Mouse (Mus musculus) hindbrain, embryonic 11.5 days (tissue): ENCODE data around the gene Pard3b. TPM values are rescaled to one million over a fixed set of nuclear protein-coding genes. Genes with fewer than 3 reads are reported as not detected.

Experiments used
- ATAC-seq: fragments of 200-750 bp; cut with Nextera tagmentation; 2 replicates; pipeline ENCODE4 v1.8.0; 2017; ENCODE audit warnings: mild to moderate bottlenecking, moderate TSS enrichment, moderate library complexity; ENCODE audit not compliant: low FRiP score
- DNase-seq: peaks from one replicate; pipeline ENCODE4 v3.0.0-alpha.2; 2015; ENCODE audit warnings: low spot score
- H3K27ac ChIP-seq: fragments of 300-500 bp; sonication (generic); 2 replicates; pipeline ENCODE4 v1.5.1; 2014; ENCODE audit warnings: mild to moderate bottlenecking, low read depth, low read length
- H3K27me3 ChIP-seq: fragments of 300-500 bp; sonication (generic); 2 replicates; pipeline ENCODE4 v1.6.1; 2014; ENCODE audit warnings: mild to moderate bottlenecking, low read length, moderate library complexity, mixed read lengths; ENCODE audit not compliant: control insufficient read depth, insufficient read depth
- H3K36me3 ChIP-seq: fragments of 300-500 bp; sonication (generic); 2 replicates; pipeline ENCODE4 v1.6.1; 2014; ENCODE audit warnings: mild to moderate bottlenecking, low read length, moderate library complexity, mixed read lengths; ENCODE audit not compliant: control insufficient read depth, insufficient read depth
- H3K4me1 ChIP-seq: fragments of 300-500 bp; sonication (generic); replicated peaks from 2 replicates; pipeline ENCODE4 v1.6.1; 2014; ENCODE audit warnings: low read length, mixed read lengths; ENCODE audit not compliant: control insufficient read depth, insufficient read depth
- H3K4me2 ChIP-seq: fragments of 300-500 bp; sonication (generic); replicated peaks from 2 replicates; pipeline ENCODE4 v1.6.1; 2014; ENCODE audit warnings: mild to moderate bottlenecking, low read depth, low read length
- H3K4me3 ChIP-seq: fragments of 300-500 bp; sonication (generic); 2 replicates; pipeline ENCODE4 v1.5.1; 2014; ENCODE audit warnings: low read depth, low read length
- H3K9ac ChIP-seq: fragments of 300-500 bp; sonication (generic); 2 replicates; pipeline ENCODE4 v1.6.1; 2014; ENCODE audit warnings: low read depth, low read length
- H3K9me3 ChIP-seq: fragments of 300-500 bp; sonication (generic); 2 replicates; pipeline ENCODE4 v1.6.1; 2016; ENCODE audit warnings: low read length; ENCODE audit not compliant: control insufficient read depth
- WGBS: fragments of 180-500 bp; shearing (Covaris S2); extraction: QIAGEN DNeasy Blood & Tissue Kit; methylation state at CpG from one replicate; pipeline ENCODE4 v1.1.7; 2014; 5-methylcytosine and 5-hydroxymethylcytosine counted together
- polyA plus RNA-seq: library from polyadenylated mRNA; unstranded; fragments of >200 nt; fragmentation: Nextera tagmentation; extraction: Ambion mirVana; gene quantifications from 2 replicates; pipeline ENCODE4 v1.2.1, GENCODE M21; 2014

Gene Pard3b
- polyA plus RNA-seq, 1 experiment from 2014 or later, result 16.8 TPM

DNA sequence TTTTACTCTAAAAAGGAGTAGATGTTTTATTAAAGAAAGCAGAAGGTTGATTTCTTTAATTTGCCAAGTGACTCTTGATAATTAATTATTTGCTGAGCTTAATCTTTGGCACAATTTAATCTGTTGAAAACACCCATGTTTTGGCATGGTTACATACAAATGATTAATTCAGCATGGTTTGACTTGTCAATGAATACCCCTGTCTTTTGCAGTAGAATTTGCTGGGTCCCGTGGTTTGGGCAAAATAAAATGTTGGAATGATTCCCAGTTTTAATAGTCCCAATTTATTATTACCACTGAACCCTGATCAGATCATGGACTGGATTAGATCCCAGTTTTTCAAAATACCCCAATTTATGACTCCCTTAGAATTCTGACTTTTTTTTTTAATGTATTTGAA, 808.2 kb downstream of the Pard3b start:
- H3K9me3 ChIP-seq, result no peaks in the 10 kb centered on the region
- WGBS, result 81% methylated on average over 1 of the region's 1 CpGs
- DNase-seq (no peak), ATAC-seq (no peak)
- H3K4me3 ChIP-seq, result no peak overlapping the region
- no peak overlapping the region for H3K4me2 ChIP-seq
- no peaks in the 10 kb centered on the region for H3K4me1 ChIP-seq
- no peaks in the 10 kb centered on the region for H3K27me3 ChIP-seq
- H3K27ac ChIP-seq, result no peak overlapping the region
- no peaks in the 10 kb centered on the region for H3K36me3 ChIP-seq
- no peak overlapping the region for H3K9ac ChIP-seq

DNA sequence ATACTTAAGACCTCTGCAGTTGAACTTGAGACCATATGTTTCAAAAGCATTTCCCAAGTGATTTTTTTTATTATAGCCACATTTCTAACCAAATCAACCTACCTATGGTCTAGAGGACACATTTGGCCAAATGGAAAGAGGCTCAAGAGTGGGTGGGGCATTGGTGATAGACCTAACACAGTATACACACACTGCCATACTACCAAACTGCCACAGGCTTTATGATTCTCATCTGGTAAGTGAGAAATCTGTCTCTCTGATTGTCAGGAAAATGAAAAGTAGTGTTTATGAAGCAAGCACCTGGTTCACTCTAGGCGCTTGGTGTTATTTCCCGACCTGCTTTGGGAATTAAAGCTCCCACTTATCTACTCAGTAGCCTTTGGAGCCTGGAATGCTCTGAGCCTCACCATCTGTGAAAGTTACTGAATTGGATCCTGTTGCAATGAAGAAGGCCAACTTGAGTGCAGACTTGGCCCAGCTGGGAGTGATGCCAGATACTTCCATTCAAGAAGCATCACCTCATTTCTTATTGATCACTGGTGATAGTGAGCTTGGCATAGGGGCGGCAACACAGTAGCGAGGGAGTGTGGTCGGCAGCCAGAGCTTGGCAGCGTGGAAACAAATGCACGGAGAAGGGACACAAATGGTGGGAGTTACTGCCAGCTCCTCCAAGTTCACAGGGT, 810.7 kb downstream of the Pard3b start:
- H3K27ac ChIP-seq, result no peak overlapping the region
- no peaks in the 10 kb centered on the region for H3K9me3 ChIP-seq
- no peak for ATAC-seq
- H3K4me1 ChIP-seq, result no peaks in the 10 kb centered on the region
- no peak for DNase-seq
- 93% methylated on average over 7 of the region's 7 CpGs for WGBS
- no peak overlapping the region for H3K4me3 ChIP-seq
- H3K9ac ChIP-seq, result no peak overlapping the region
- H3K36me3 ChIP-seq, result no peaks in the 10 kb centered on the region
- H3K27me3 ChIP-seq, result no peaks in the 10 kb centered on the region
- H3K4me2 ChIP-seq, result no peak overlapping the region

DNA sequence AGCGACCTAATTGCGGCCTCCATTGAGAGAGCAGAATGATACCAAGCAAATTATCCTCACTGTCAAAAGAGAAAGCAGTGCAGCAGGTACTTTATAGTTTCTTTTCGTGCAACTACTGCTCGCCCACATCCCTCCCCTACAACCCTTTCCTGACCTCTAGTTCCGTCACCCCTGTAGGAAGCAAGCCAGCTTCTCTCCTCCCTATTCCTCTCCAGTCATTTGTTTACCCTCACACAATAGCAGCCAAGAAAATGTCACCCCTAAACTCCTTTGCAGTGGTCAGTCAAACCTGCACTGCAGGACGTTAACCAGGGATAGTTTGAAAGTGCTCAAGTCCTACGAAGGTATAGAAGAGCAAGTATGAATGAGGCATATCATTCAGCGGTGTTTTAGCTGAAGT, 826.9 kb downstream of the Pard3b start:
- no peak overlapping the region for H3K9ac ChIP-seq
- no peaks in the 10 kb centered on the region for H3K27me3 ChIP-seq
- H3K4me1 ChIP-seq, result no peaks in the 10 kb centered on the region
- no peak overlapping the region for H3K4me2 ChIP-seq
- DNase-seq, result no peak
- no peak for ATAC-seq
- WGBS, result 53% methylated on average over 8 of the region's 8 CpGs
- no peak overlapping the region for H3K27ac ChIP-seq
- no peak overlapping the region for H3K4me3 ChIP-seq
- no peaks in the 10 kb centered on the region for H3K9me3 ChIP-seq
- H3K36me3 ChIP-seq, result no peaks in the 10 kb centered on the region

DNA sequence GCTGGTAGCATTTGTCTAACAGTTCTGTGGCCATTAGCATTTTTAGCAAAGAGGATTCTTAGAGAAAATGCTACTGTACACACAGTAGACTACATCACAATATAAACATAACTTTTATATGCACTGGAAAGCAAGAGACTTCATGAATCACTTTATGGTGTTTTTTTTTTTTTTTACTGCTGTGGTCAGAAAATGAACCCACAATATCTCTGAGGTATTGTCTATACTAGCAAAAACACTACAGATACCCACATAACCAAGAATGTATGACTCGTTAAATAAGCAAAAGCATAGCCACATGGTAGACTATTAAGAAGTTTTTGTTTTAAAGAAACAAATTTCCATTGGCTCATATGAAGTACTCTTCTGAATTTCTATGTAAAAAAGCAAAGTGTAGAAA, 827.9 kb downstream of the Pard3b start:
- Histone ChIP-seq H3K4me1 (no peaks in the 10 kb centered on the region), H3K4me3 (no peak overlapping the region), H3K9ac (no peak overlapping the region), H3K27ac (no peak overlapping the region), H3K4me2 (no peak overlapping the region), H3K36me3 (no peaks in the 10 kb centered on the region), H3K27me3 (no peaks in the 10 kb centered on the region), H3K9me3 (no peaks in the 10 kb centered on the region)
- DNase-seq (no peak), ATAC-seq (no peak)
- 91% methylated on average over 1 of the region's 1 CpGs for WGBS

DNA sequence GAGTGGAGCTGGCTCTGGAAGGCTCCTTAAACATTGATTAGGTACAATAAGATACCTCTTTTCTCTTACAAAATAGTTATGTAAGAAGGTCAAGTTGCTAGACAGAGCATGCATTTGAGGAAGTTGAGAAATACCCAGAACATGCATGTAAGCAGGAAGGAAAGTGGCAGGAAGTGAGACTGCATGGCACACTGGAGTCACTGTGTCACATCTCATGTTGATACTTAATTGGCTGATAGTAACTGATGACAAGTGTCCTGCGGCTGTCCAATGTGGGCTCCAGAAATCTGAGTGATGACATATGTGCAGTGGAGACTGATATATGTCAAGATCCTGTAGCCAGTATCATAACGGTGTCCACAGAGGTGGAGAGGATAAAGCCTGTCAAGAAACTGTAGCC, 844.4 kb downstream of the Pard3b start:
- DNase-seq (no peak), ATAC-seq (no peak)
- Histone ChIP-seq H3K27me3 (no peaks in the 10 kb centered on the region), H3K4me3 (no peak overlapping the region), H3K9me3 (no peaks in the 10 kb centered on the region), H3K27ac (no peak overlapping the region), H3K36me3 (no peaks in the 10 kb centered on the region), H3K4me1 (no peaks in the 10 kb centered on the region), H3K4me2 (no peak overlapping the region), H3K9ac (no peak overlapping the region)
- WGBS, result 89% methylated on average over 2 of the region's 2 CpGs

DNA sequence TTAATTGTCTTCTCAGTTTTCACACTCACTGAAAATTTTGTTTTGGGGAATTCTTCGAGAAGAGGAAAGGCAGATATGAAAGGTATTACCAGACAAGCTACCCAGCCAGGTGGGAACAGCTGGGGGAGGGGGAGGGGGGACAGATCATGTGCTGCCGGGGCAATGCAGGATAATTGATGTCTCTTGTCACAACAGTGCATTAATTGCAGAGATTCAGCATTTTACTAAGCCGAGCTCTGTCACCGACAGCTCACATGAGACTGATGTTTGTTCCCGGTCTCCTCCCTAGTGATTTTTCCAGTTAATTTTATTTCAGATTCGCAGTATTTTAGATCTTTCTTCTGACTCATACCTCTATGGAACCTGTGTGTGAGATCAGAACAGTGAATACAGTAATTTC, 850.2 kb downstream of the Pard3b start:
- Histone ChIP-seq H3K9ac (no peak overlapping the region), H3K4me2 (no peak overlapping the region), H3K4me3 (no peak overlapping the region), H3K9me3 (no peaks in the 10 kb centered on the region), H3K27me3 (no peaks in the 10 kb centered on the region), H3K36me3 (no peaks in the 10 kb centered on the region), H3K4me1 (no peaks in the 10 kb centered on the region), H3K27ac (no peak overlapping the region)
- no peak for ATAC-seq
- no peak for DNase-seq
- 74% methylated on average over 6 of the region's 6 CpGs for WGBS

DNA sequence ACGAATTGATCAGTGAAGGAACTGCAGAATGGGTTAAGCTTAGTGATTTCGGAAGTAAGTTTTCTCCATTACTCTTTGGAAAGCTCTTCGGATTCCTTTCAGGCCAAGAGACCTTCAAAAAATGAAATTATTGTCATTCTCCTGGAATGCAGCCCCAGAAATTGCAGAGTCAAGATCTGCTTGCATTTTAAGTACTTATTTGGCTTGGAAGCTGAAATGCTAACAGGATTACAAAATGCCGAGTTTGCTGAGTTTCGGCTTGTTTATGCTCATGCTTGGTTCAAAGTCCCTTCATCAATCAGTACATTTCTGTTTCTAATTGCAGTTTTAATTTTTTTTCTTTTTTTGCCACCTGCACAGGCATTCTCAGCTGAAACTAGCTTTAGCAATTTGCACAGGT, 860.5 kb downstream of the Pard3b start:
- no peak for ATAC-seq
- no peak overlapping the region for H3K27ac ChIP-seq
- 86% methylated on average over 5 of the region's 5 CpGs for WGBS

DNA sequence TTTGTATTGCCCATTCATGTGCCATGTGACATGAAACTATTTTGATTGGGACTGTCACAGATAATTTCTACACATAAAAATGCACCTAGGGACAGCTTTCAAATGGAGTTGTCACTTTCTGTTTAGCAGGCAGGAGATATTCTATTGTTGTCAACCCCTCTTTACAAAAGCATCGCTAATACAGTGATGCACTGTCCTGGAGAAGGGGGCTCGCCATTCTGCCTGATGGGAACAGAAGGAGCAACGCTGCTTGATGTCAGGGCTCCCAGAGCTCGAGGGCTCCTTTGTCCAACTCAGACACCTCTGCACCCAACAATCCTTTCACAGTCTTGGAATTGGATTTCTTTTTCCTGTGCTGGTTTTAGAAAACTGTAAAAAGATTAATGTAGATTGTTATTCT, 871.9 kb downstream of the Pard3b start:
- ATAC-seq (no peak), DNase-seq (no peak)
- no peaks in the 10 kb centered on the region for H3K9me3 ChIP-seq
- H3K4me3 ChIP-seq, result no peak overlapping the region
- H3K9ac ChIP-seq, result no peak overlapping the region
- no peak overlapping the region for H3K27ac ChIP-seq
- no peaks in the 10 kb centered on the region for H3K36me3 ChIP-seq
- H3K27me3 ChIP-seq, result no peaks in the 10 kb centered on the region
- H3K4me1 ChIP-seq, result no peaks in the 10 kb centered on the region
- no peak overlapping the region for H3K4me2 ChIP-seq
- WGBS, result 78% methylated on average over 4 of the region's 4 CpGs

More for the DNA sequence above, 860.5 kb downstream of the Pard3b start:
- Histone ChIP-seq H3K4me3 (no peak overlapping the region), H3K36me3 (no peaks in the 10 kb centered on the region), H3K27me3 (no peaks in the 10 kb centered on the region), H3K9ac (no peak overlapping the region), H3K4me1 (no peaks in the 10 kb centered on the region), H3K9me3 (no peaks in the 10 kb centered on the region), H3K4me2 (no peak overlapping the region)
- DNase-seq, result no peak

DNA sequence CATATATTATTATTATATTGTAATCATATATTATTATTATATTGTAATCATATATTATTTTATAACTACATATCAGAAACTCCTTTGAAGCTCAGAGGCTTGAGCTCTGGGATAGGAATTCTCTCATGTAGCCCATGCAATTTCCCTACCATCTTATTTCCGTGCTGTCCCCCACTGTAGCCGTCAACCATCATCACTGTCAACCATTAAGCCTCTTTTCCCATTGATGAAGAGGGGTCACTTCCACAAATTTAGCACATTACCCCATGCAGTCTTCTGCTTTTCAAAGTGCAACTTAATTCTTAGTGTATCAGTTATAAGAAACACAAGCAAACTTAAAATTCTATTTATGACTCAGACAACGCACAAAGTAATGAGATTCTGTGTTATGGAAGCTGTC, 873.1 kb downstream of the Pard3b start:
- no peak for ATAC-seq
- DNase-seq, result no peak
- Histone ChIP-seq H3K4me2 (no peak overlapping the region), H3K27ac (no peak overlapping the region), H3K9ac (no peak overlapping the region), H3K36me3 (no peaks in the 10 kb centered on the region), H3K4me3 (no peak overlapping the region), H3K9me3 (no peaks in the 10 kb centered on the region), H3K27me3 (no peaks in the 10 kb centered on the region), H3K4me1 (no peaks in the 10 kb centered on the region)
- WGBS, result 95% methylated on average over 3 of the region's 3 CpGs
